Mouse (Mus musculus) midbrain, embryonic 13.5 days (tissue): Measurements from ENCODE around the gene Hsf5. TPM values are rescaled to one million over a fixed set of nuclear protein-coding genes. Genes with fewer than 3 reads are reported as not detected.

Experiments
- ATAC-seq: fragments of 200-750 bp; cut with Nextera tagmentation; 2 replicates; pipeline ENCODE4 v1.8.0; 2017; ENCODE audit warnings: mild to moderate bottlenecking, moderate TSS enrichment, moderate library complexity
- H3K27ac ChIP-seq: fragments of 300-500 bp; sonication (generic); 2 replicates; pipeline ENCODE4 v1.5.1; 2015; ENCODE audit warnings: inconsistent platforms, mild to moderate bottlenecking, moderate library complexity
- H3K27me3 ChIP-seq: fragments of 300-500 bp; sonication (generic); 2 replicates; pipeline ENCODE4 v1.6.1; 2015; ENCODE audit warnings: mild to moderate bottlenecking, inconsistent platforms
- H3K36me3 ChIP-seq: fragments of 300-500 bp; sonication (generic); 2 replicates; pipeline ENCODE4 v1.6.1; 2015; ENCODE audit warnings: mild to moderate bottlenecking, inconsistent platforms
- H3K4me1 ChIP-seq: fragments of 300-500 bp; sonication (generic); replicated peaks from 2 replicates; pipeline ENCODE4 v1.6.1; 2015; ENCODE audit warnings: inconsistent platforms
- H3K4me2 ChIP-seq: fragments of 300-500 bp; sonication (generic); replicated peaks from 2 replicates; pipeline ENCODE4 v1.6.1; 2015; ENCODE audit warnings: moderate library complexity, mild to moderate bottlenecking, inconsistent platforms
- H3K4me3 ChIP-seq: fragments of 300-500 bp; sonication (generic); replicated peaks from 2 replicates; pipeline ENCODE4 v1.5.1; 2015; ENCODE audit warnings: mild to moderate bottlenecking, inconsistent platforms
- H3K9ac ChIP-seq: fragments of 300-500 bp; sonication (generic); replicated peaks from 2 replicates; pipeline ENCODE4 v1.6.1; 2015; ENCODE audit warnings: mild to moderate bottlenecking, inconsistent platforms
- H3K9me3 ChIP-seq: fragments of 300-500 bp; sonication (generic); 2 replicates; pipeline ENCODE4 v1.6.1; 2016; ENCODE audit warnings: mild to moderate bottlenecking, inconsistent platforms
- WGBS: fragments of 180-500 bp; shearing (Covaris S2); methylation state at CpG from one replicate; pipeline ENCODE4 v1.1.7; 2015; 5-methylcytosine and 5-hydroxymethylcytosine counted together
- polyA plus RNA-seq: library from polyadenylated mRNA; unstranded; fragments of >200 nt; fragmentation: Nextera tagmentation; extraction: Ambion mirVana; gene quantifications from 2 replicates; pipeline ENCODE4 v1.2.1, GENCODE M21; 2015

Gene Hsf5
- polyA plus RNA-seq, 1 experiment from 2014 or later, result 0.40 TPM

GRCm38 (mm10) chr11:87682096-87682495 is 65.1 kb downstream of the Hsf5 start:
- WGBS, result 83% methylated on average over 12 of the region's 12 CpGs
- Histone ChIP-seq H3K4me3 (no peak overlapping the region), H3K4me2 (no peak overlapping the region), H3K27ac (no peak overlapping the region), H3K27me3 (no peaks in the 10 kb centered on the region), H3K36me3 (no peaks in the 10 kb centered on the region), H3K4me1 (0 out of 2 replicates have a peak, but pooled peaks cover 10% of the 10 kb centered on the region), H3K9ac (no peak overlapping the region), H3K9me3 (no peaks in the 10 kb centered on the region)
- ATAC-seq, result no peak

DNA sequence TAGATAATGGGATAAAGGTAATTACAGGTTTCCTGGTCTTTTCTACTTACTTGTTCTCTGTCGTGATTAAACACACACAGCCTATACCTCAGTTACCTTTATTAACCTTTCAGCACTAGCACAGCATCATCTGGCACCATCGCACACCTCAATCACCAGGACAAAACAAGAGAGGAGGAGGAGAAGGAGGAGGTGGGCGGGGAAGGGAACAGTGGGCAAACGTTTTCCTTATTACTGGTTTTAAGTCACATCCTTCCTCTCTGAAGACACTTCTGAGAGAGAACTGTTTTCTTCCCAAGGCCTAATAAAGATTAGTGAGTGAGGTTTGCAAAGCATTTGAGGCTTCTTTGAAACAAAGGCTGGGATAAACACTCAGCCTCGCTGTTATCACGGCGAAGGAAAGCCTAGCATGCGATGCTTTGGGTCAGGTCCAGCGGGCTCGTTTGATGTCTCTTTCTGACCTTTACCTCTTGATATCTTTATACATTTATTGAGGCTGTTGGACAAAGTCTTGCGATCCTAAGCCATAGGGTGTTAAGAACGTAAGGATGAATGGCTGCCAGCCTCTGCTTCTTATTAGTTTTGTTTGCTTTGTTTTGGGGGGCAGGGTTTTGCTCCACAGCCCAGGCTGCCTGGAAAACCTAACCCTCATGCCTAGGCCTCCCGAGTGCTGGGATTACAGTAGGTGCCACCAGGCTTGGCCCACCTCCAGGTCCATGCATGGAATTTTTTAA is 66.0 kb downstream of the Hsf5 start:
- no peak for ATAC-seq
- no peak overlapping the region for H3K9ac ChIP-seq
- H3K4me3 ChIP-seq, result no peak overlapping the region
- no peaks in the 10 kb centered on the region for H3K36me3 ChIP-seq
- H3K9me3 ChIP-seq, result no peaks in the 10 kb centered on the region
- 43% methylated on average over 13 of the region's 13 CpGs for WGBS
- no peaks in the 10 kb centered on the region for H3K27me3 ChIP-seq
- 0 out of 2 replicates have a peak, but pooled peaks cover 7% of the 10 kb centered on the region for H3K4me1 ChIP-seq
- no peak overlapping the region for H3K27ac ChIP-seq
- no peak overlapping the region for H3K4me2 ChIP-seq

DNA sequence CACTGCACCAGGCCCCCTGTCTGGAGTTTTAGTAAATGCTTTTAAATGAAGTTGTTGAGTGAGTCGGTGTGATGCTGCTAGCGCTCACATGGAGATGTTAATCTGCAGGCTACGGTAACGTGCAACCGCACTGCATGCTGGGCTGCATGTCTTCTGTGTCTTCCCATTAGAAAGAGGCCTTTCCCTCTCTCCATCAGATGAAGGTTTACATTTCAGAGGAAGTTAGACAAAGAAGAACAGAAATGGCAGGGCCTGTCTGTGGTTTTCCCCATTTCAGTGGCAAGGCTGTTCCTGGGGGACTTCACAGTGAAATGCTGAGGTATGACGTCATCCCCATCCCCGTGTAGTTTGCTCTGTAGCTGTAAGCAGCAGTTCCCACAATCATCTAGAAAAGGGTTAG is 69.4 kb downstream of the Hsf5 start:
- H3K9me3 ChIP-seq, result no peaks in the 10 kb centered on the region
- no peaks in the 10 kb centered on the region for H3K27me3 ChIP-seq
- no peak overlapping the region for H3K4me2 ChIP-seq
- no peak overlapping the region for H3K27ac ChIP-seq
- H3K9ac ChIP-seq, result no peak overlapping the region
- no peak for ATAC-seq
- 56% methylated on average over 7 of the region's 7 CpGs for WGBS
- H3K4me1 ChIP-seq, result peaks cover 15% of the 10 kb centered on the region
- H3K4me3 ChIP-seq, result no peak overlapping the region
- no peaks in the 10 kb centered on the region for H3K36me3 ChIP-seq

- Histone ChIP-seq H3K9ac (no peak overlapping the region), H3K4me1 (peaks cover 15% of the 10 kb centered on the region), H3K36me3 (no peaks in the 10 kb centered on the region), H3K27ac (no peak overlapping the region), H3K27me3 (no peaks in the 10 kb centered on the region), H3K4me2 (no peak overlapping the region), H3K9me3 (no peaks in the 10 kb centered on the region), H3K4me3 (no peak overlapping the region)
- 80% methylated on average over 15 of the region's 15 CpGs for WGBS
- ATAC-seq, result no peak
Observed at GRCm38 (mm10) chr11:87687246-87688225, 70.6 kb downstream of the Hsf5 start.

DNA sequence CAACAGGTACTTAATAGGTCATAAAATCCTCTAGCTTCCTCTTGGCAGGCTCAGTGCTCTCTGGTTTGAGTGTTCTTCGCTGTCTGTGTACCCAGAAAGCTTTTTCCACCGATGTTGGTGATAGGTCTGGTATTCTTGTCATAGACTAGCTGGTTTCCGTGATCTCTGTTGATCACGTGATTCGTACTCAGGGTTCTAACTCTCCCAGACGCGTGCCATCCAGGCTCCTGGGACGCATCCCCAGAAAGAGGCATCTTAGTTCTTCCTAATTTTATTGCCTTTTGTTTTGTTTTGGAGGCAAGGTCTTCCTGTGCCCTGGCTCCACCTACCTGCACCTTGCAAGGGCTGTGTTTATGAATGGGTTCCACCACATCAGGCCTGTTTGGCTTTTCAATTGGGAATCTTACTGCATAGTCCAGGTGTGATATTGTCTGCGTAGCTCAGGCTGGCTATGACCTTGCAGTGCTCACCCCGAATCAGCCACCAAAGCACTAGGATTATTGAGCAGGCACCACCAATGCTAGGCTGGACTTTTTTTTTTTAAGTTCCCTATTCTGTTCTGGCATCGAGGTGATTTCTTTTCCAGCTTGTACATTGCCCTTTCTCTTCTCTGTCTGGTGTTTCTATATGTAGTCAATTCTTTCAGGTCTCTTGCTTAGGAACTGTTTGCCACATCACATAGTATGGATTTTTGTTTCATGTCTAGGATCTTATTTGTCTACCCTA is 71.7 kb downstream of the Hsf5 start:
- no peak for ATAC-seq
- Histone ChIP-seq H3K27ac (no peak overlapping the region), H3K4me2 (no peak overlapping the region), H3K36me3 (no peaks in the 10 kb centered on the region), H3K27me3 (no peaks in the 10 kb centered on the region), H3K4me1 (peaks cover 11% of the 10 kb centered on the region), H3K9ac (no peak overlapping the region), H3K9me3 (no peaks in the 10 kb centered on the region), H3K4me3 (no peak overlapping the region)
- 90% methylated on average over 11 of the region's 11 CpGs for WGBS

- ATAC-seq, result peak; percentile 53; the same call in 1 of the 2 replicates
- 0 out of 2 replicates have a peak overlapping the region, but pooled peaks have one; percentile 14 for H3K27ac ChIP-seq
Observed at GRCm38 (mm10) chr11:87689402-87689808, 72.4 kb downstream of the Hsf5 start.

GRCm38 (mm10) chr11:87690054-87690740 is 73.2 kb downstream of the Hsf5 start:
- H3K9ac ChIP-seq, result no peak overlapping the region
- no peaks in the 10 kb centered on the region for H3K36me3 ChIP-seq
- H3K27ac ChIP-seq, result peak overlapping the region; percentile 14; the same call in 1 of the 2 replicates
- no peaks in the 10 kb centered on the region for H3K27me3 ChIP-seq
- H3K4me3 ChIP-seq, result no peak overlapping the region
- no peaks in the 10 kb centered on the region for H3K9me3 ChIP-seq
- ATAC-seq, result no peak
- 85% methylated on average over 16 of the region's 16 CpGs for WGBS
- H3K4me2 ChIP-seq, result no peak overlapping the region
- H3K4me1 ChIP-seq, result peaks cover 11% of the 10 kb centered on the region

More at GRCm38 (mm10) chr11:87689402-87689808, 72.4 kb downstream of the Hsf5 start:
- H3K4me1 ChIP-seq, result peaks cover 11% of the 10 kb centered on the region
- no peak overlapping the region for H3K4me2 ChIP-seq
- no peak overlapping the region for H3K4me3 ChIP-seq
- H3K36me3 ChIP-seq, result no peaks in the 10 kb centered on the region
- H3K9ac ChIP-seq, result no peak overlapping the region
- H3K27me3 ChIP-seq, result no peaks in the 10 kb centered on the region
- H3K9me3 ChIP-seq, result no peaks in the 10 kb centered on the region
- 39% methylated on average over 7 of the region's 7 CpGs for WGBS

- no peak overlapping the region for H3K4me3 ChIP-seq
- WGBS, result 87% methylated on average over 14 of the region's 14 CpGs
- H3K4me1 ChIP-seq, result no peaks in the 10 kb centered on the region
- no peaks in the 10 kb centered on the region for H3K36me3 ChIP-seq
- no peak overlapping the region for H3K4me2 ChIP-seq
- H3K27ac ChIP-seq, result no peak overlapping the region
- H3K9me3 ChIP-seq, result no peaks in the 10 kb centered on the region
- no peak overlapping the region for H3K9ac ChIP-seq
- no peaks in the 10 kb centered on the region for H3K27me3 ChIP-seq
- ATAC-seq, result no peak
Observed at GRCm38 (mm10) chr11:87697131-87697682, 80.2 kb downstream of the Hsf5 start.

DNA sequence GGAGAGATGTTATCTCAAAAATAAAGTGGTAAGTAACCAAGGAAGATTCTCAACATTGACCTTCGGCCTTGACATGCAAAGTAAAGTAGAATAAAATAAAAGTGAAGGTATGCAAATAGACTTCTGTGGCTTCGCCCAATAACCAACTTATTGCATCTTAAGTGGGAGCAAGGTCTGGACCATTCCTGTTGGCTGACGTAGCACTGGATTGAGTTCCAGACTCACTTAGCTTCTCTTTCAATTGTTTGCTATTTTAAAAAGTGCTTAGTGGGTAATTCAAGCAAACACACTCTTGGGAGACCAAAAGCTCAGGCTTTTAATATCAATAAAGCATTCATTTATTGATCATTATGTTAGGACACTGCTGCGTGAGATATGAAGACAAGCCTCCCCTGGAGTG is 81.2 kb downstream of the Hsf5 start:
- H3K9ac ChIP-seq, result no peak overlapping the region
- H3K27ac ChIP-seq, result no peak overlapping the region
- no peak overlapping the region for H3K4me3 ChIP-seq
- no peaks in the 10 kb centered on the region for H3K27me3 ChIP-seq
- WGBS, result 89% methylated on average over 4 of the region's 4 CpGs
- H3K9me3 ChIP-seq, result no peaks in the 10 kb centered on the region
- no peak overlapping the region for H3K4me2 ChIP-seq
- no peaks in the 10 kb centered on the region for H3K36me3 ChIP-seq
- no peak for ATAC-seq
- no peaks in the 10 kb centered on the region for H3K4me1 ChIP-seq

DNA sequence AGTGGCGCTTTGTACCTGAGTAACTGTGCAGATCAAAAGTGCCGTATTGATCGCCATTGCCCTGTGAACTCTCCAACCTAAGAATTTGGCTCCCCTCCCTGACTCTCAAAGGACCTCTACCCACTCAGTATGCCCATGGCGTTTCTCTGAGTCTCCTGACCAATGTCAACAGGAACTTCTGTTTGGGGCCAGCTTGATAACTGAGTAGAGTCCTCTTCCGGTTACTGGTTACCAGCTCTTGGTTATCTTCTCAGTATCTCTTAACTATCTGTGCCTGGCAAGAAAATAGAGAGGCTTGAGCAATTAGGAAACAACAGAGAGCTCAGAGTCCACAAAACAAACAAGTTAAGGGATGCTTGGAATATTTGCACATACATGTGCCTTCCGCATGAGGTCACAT is 84.1 kb downstream of the Hsf5 start:
- ATAC-seq, result no peak
- no peak overlapping the region for H3K9ac ChIP-seq
- H3K9me3 ChIP-seq, result no peaks in the 10 kb centered on the region
- H3K4me2 ChIP-seq, result no peak overlapping the region
- no peaks in the 10 kb centered on the region for H3K27me3 ChIP-seq
- no peaks in the 10 kb centered on the region for H3K4me1 ChIP-seq
- WGBS, result 88% methylated on average over 6 of the region's 6 CpGs
- H3K4me3 ChIP-seq, result no peak overlapping the region
- no peak overlapping the region for H3K27ac ChIP-seq
- no peaks in the 10 kb centered on the region for H3K36me3 ChIP-seq
